Mouse (Mus musculus) adrenal gland, postnatal 14 days (tissue): Measurements from ENCODE around the gene Cutc. TPM values are rescaled to one million over a fixed set of nuclear protein-coding genes. Genes with fewer than 3 reads are reported as not detected.

Experiments
- DNase-seq: peaks from one replicate; pipeline ENCODE4 v3.0.0; 2021; ENCODE audit warnings: mixed read lengths
- long read RNA-seq, 2 experiments: library from polyadenylated mRNA; stranded (forward); transcript quantifications; one replicate each; pipeline ENCODE4 v2.0.0; 2021
- total RNA-seq: library from RNA; stranded (reverse); gene quantifications from 2 replicates; pipeline ENCODE4 v1.2.3, GENCODE M21; 2021

Gene Cutc
- 14.9 and 18.0 TPM in 2 replicates for total RNA-seq
- long read RNA-seq, experiment 1, transcript Cutc-202 (9 exons, 1,233 nt) = major isoform, 11 of 30 reads
- long read RNA-seq, experiment 1, partial matches to known transcripts = 1 of 30 reads
- long read RNA-seq, experiment 1, other reads (novel, unspliced or antisense) = 16 of 30 reads
- long read RNA-seq, experiment 2, transcript Cutc-202 (9 exons, 1,233 nt) = major isoform, 7 of 16 reads
- long read RNA-seq, experiment 2, partial matches to known transcripts = 0 of 16 reads
- long read RNA-seq, experiment 2, other reads (novel, unspliced or antisense) = 9 of 16 reads

GRCm38 (mm10) chr19:43752489-43753225 lies at the start of gene Cutc, which contains the start of gene Cox15:
Gene Cutc, plus strand, starts transcription at chr19:43752996.
Gene Cox15, minus strand, starts transcription at chr19:43753000.
- DNase-seq = peak; percentile 99

GRCm38 (mm10) chr19:43704211-43704610 lies 48.6 kb upstream of the Cutc start:
- DNase-seq = no peak

GRCm38 (mm10) chr19:43704787-43705497 lies 47.9 kb upstream of the Cutc start:
- no peak for DNase-seq

GRCm38 (mm10) chr19:43708206-43708605 lies 44.6 kb upstream of the Cutc start:
- DNase-seq = no peak

GRCm38 (mm10) chr19:43709317-43709716 lies 43.5 kb upstream of the Cutc start:
- DNase-seq = no peak

GRCm38 (mm10) chr19:43711159-43711916 lies 41.5 kb upstream of the Cutc start:
- no peak for DNase-seq

- DNase-seq = no peak
Observed at GRCm38 (mm10) chr19:43711971-43712370, 40.8 kb upstream of the Cutc start.

GRCm38 (mm10) chr19:43720061-43720460 lies 32.7 kb upstream of the Cutc start:
- no peak for DNase-seq

GRCm38 (mm10) chr19:43722891-43723290 lies 29.9 kb upstream of the Cutc start:
- DNase-seq = no peak

- peak; percentile 63 for DNase-seq
Observed at GRCm38 (mm10) chr19:43723501-43723900, 29.3 kb upstream of the Cutc start.

GRCm38 (mm10) chr19:43724194-43724593 lies 28.6 kb upstream of the Cutc start:
- DNase-seq = no peak

GRCm38 (mm10) chr19:43724821-43725220 lies 28.0 kb upstream of the Cutc start:
- no peak for DNase-seq

GRCm38 (mm10) chr19:43726510-43727146 lies 26.2 kb upstream of the Cutc start:
- DNase-seq = no peak

- DNase-seq = peak; percentile 45
Observed at GRCm38 (mm10) chr19:43729296-43730036, 23.3 kb upstream of the Cutc start.

GRCm38 (mm10) chr19:43730037-43730428 lies 22.8 kb upstream of the Cutc start:
- peak; percentile 38 for DNase-seq

GRCm38 (mm10) chr19:43731157-43731556 lies 21.6 kb upstream of the Cutc start:
- DNase-seq = peak; percentile 25

GRCm38 (mm10) chr19:43738409-43738808 lies 14.4 kb upstream of the Cutc start:
- no peak for DNase-seq

GRCm38 (mm10) chr19:43743401-43743800 lies 9.4 kb upstream of the Cutc start:
- DNase-seq = no peak

GRCm38 (mm10) chr19:43745740-43746139 lies 7.1 kb upstream of the Cutc start:
- DNase-seq = no peak

GRCm38 (mm10) chr19:43747877-43748276 lies 4.9 kb upstream of the Cutc start:
- no peak for DNase-seq

- DNase-seq = no peak
Observed at GRCm38 (mm10) chr19:43750008-43750407, 2.8 kb upstream of the Cutc start.
